Mouse (Mus musculus): ENCODE results near the gene Ttc3.
"Not testable (repeated sequence)": the region's sequence is repeated elsewhere in the genome, so short reads cannot be mapped to it uniquely, and the experiment has no call there.

The Ttc3 gene

DNA sequence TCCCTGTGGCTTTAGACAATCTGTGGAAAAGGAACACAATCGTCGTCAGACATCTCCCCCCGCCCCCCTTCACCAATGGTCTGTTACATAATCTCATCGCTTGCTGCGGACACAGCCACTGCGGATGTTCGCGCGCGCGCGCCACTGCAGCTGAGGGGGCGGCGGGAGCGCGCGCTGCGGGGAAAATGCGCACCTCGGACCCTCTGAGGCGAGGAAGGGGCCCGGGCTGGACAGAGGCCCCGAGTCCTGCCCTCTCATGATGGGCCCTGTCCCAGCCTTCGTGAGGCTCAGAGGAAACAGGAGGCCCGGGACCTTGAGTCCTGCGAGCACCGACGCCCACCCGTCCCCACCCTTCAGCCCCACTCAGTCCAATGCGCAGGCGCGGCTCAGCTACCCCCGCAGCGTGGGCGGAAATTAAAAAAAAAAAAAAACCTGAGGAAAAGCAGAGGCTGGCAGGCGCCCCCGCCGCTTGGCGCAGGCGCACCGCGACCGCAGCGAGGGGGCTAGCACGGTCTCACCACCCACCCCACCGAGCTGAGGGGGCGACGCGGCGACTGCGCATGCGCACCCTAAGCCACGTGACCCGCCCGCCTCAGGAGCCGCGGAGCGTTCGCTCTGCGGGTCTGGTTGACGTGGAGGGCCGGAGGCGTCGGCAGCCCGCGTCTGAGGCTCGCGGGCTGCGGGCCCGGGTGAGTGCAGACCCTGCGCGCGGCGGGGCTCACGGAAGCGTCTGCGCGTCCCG lies at the start of gene Ttc3:
Gene Ttc3, plus strand, starts transcription at position 446 of the 742 bp plus-strand sequence.
- DNase-seq (ENCODE audit: low spot score), result peak; percentile 96

DNA sequence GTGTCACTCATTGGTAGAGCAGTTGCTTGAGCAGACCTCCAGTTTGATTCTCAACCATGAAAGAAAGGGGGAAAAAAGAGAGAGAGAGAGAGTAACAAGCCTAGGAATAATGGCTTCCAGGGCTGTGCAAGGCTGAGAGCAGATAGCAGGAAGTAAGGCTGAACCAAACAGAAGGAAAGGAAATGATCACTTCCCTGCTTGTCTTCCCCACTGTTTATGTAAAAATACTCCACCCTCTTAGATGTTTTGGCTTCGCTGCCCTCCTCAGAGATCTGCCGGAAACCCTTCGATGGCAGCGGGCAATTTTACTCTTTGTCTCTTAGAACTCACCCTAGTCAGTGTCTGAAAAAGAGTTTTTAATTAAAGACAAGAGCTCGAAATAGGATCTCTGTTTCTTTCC lies 46.7 kb upstream of the Ttc3 start:
- no peak for DNase-seq (ENCODE audit: low spot score)

- DNase-seq (ENCODE audit: low spot score), result no peak
Measured at GRCm38 (mm10) chr16:94326008-94326407, 44.4 kb upstream of the Ttc3 start.

DNA sequence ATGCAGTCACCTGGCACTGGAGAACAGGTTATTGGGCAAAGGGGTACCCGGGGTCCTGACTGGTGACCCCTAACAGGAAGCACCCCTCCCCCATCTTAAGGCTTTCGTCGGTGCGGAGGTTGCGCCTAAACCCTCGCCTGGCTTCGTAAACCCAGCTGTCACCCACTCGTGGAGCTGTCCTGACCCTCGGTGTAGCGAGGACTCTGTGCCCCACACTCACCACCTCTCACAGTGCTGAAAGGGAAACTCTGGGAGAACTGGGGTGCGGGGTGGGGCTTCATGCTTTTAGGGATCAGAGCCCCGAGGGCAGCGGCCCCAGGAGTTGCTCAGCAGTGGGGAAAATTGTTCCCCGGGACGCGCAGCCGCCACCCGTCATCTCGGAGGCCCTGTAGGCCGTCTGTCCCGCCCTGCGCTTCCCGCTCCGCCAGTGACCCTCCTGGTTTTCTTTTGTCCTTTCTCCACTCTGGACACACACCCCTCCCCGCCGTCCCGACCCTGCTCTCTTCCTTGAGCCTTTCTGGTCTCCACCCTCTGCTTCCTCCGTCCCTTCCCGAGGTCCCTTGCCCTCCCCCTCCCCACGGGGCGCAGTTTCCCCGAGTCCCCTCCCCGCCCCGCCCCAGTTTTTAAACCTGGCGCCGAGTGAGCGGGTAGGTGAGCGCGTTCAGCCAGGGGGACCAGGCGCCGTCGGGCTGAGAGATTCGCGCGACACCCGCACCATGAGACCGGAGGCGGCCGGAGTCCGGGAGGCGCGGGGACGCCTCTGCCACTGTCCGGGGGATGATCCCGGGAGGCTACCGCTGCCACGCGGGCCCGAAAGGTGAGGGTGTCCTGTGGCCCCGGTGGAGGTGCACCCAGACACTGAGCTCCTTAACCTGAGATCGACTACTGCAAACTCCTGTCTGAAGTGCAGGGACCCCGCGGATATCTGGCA lies 42.4 kb upstream of the Ttc3 start, which contains the start of gene Ripply3:
Gene Ripply3, plus strand, starts transcription at position 640 of the 931 bp plus-strand sequence.
- peak; percentile 38 for DNase-seq (ENCODE audit: low spot score)

GRCm38 (mm10) chr16:94328881-94329867 lies 41.2 kb upstream of the Ttc3 start:
- DNase-seq (ENCODE audit: low spot score), result no peak

DNA sequence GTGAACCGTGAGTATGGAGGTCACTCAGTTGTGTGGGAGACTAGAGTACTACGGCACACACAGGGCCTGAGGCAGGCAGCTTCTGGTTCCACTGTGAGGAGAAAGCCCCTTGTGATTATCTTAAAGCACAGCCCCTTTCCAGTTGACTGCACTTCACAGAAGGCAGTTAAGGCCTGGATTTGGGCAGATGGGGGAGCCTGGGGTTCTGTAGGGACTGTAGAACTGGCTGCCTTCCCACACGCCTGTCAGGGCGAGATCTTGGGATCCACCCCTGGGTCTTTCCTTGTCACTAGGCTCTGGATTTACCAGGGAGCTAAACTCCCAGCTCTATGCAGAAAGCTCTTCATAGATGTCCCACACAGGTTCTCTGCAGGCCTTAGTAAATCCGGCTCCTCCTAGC lies 40.0 kb upstream of the Ttc3 start:
- DNase-seq (ENCODE audit: low spot score), result no peak

- no peak for DNase-seq (ENCODE audit: low spot score)
Measured at GRCm38 (mm10) chr16:94331233-94331885, 39.1 kb upstream of the Ttc3 start.

DNA sequence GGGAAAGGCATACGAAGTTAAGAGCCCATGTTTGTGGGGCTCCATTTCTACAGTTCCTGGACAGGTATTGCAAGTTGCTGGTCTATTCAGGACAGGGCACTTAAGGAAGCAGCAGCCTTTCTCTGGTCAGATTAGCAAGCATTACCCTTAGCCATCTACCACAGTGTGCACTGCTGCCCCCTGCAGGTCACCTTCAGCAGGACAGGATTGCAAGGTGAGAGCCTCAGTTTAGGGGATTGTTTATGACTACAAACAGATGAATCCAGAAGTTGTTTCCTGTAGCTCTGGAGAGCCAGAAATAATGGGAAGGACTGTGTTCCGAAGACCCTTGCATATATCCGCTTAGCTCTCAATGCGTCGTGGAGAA lies 38.5 kb upstream of the Ttc3 start:
- DNase-seq (ENCODE audit: low spot score), result peak; percentile 49

DNA sequence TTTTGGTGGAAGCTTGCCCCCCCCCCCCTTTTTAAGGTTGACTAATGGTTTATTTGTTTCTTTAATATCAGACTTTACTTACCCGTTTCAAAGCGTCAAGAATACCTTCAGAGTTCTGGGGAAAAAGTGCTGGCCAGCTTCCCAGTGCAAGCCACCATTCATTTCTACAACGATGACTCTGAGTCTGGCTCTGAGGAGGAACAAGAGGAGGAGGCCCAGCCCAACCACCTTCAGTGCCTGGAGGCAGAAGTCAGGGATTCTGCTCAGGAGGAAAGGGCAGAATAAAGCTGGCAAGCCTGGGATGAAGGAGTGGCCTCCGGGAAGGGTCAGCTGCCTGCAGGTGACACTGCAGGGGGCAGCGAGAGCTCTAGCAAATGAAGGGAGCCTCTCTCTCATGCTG lies 34.8 kb upstream of the Ttc3 start:
- DNase-seq (ENCODE audit: low spot score), result no peak

GRCm38 (mm10) chr16:94339164-94340160 lies 31.0 kb upstream of the Ttc3 start:
- DNase-seq (ENCODE audit: low spot score), result not testable (repeated sequence)

- no peak for DNase-seq (ENCODE audit: low spot score)
Measured at GRCm38 (mm10) chr16:94345733-94346132, 24.7 kb upstream of the Ttc3 start.

GRCm38 (mm10) chr16:94347080-94347731 lies 23.2 kb upstream of the Ttc3 start:
- DNase-seq (ENCODE audit: low spot score), result no peak

GRCm38 (mm10) chr16:94348779-94349178 lies 21.6 kb upstream of the Ttc3 start:
- DNase-seq (ENCODE audit: low spot score), result no peak

DNA sequence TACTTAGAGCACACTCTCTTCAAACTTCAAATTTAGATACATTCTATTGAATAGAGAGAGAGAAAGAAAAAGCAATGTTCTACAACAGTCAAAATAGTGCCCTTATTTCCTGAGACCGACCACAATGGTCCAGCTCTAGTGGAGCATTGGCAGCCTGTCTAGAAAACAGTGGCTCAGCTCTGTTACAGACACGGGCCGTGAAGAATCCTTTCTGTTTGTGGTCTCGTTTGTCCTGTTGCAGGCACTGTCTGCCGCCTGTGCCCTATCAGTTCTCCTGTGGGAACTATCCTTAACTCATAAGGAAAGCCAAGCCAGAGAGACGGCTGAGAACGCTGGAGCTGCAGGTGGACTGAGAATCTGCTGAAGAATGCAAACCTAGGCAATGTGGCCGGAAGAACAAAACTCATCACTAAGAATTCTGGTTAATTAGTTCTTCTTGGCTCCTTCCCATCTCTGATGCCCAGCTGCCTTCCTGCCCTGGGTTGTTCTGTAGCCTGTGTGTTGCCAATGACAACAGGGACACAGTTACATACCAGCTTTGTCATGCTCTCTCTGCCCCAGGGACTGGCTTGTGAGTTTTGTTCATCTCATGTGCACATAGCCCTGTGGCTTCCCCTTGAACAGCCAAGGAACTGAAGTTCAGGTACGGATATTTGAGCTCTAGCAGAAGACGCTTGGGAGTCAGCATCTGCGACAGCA lies 20.7 kb upstream of the Ttc3 start:
- DNase-seq (ENCODE audit: low spot score), result no peak

DNA sequence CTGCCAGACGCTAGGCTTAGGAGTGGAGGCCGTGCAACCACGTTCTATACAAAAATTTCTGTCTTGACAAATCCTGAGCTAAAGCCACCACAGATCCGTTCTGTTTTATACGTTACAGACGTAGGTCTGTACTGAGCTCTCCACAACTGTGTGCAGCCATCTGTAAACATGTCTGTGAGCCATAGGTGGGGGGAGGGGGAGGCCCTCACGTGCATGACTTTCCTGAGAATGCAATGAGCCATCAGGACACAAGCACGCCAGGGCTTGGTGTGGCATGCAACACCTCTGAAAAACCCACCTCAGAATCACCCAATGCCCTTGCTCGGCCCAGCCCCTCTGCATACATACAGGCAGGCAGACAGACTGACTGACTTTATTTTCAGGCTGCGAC lies 20.1 kb upstream of the Ttc3 start:
- no peak for DNase-seq (ENCODE audit: low spot score)

DNA sequence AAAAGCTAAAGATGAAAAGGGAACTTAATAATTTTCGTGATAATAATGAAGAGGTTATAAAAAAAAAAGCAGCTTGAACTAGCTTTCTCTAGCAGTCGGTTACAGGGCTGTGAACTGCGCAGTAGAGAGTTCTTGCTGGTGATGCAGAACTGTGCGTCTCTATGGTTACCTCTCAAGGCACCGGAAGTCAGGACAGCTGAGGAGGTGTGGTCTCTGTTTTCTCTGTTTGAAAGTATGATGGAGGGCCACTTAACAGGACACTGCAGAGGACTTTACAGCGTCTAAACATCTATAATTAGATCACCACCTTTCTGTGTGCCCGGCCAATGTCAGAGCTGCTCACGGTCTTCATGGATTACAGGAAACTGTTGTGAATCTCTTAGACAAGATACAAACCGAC lies 16.0 kb upstream of the Ttc3 start:
- DNase-seq (ENCODE audit: low spot score), result no peak

DNA sequence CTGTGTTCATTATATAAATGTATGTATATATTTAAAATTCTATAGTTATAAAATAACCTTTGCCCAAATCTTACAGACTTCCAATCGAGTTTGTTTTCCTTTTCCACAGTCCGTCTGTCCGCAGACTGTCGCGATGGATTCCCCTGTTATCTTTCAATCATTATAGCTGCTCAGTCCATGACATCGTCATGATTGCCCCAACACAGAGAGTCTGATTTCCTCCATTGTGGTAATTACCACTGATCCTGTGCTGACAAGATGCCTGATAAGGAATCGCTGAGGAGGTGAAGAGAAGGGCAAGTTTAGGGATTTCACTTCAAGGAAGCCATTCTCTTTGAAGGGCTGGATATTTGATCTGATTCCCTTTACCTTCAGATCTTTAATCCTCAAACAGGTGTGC lies 14.4 kb upstream of the Ttc3 start:
- no peak for DNase-seq (ENCODE audit: low spot score)

DNA sequence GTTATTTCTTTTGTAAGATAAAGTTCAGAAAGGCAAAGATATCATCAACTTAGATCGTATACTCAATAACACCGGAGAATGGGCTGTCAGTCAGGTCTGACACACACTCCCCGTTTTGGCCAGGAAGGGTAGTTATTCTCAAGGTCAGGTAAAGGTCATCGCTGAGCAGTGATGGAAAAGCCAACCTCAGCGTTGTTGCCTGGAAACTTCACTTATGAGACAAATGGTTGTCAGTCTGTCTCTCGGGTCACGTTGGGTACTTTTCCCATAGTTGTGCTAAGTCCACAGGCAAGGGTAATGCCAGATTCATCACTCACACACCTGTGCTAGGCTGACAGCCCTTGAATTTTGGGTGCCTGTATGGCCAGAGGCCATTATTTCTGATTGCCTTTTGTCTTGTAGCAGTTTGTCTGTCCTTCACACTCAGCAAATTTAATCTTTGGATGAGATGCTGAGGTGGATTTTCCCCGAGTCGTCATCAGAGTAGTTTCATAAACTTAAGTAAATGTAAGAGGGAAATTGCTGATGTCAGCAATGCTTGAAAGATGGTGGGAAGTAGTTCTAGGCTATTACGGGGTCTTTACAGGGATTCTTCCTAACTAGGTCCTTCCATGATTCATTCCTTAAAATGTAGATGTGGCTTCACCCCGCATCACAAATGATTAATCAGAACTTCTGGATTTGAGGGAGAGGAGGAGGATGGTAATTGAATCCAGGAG lies 13.5 kb upstream of the Ttc3 start:
- no peak for DNase-seq (ENCODE audit: low spot score)

Measured in ovary, postnatal 36 days (tissue).